Mouse (Mus musculus): ENCODE results near the gene Otc. TPM values are rescaled to one million over a fixed set of nuclear protein-coding genes. Genes with fewer than 3 reads are reported as not detected.

Otc gene
- polyA plus RNA-seq, 1 experiment from 2014 or later, result not detected

DNA sequence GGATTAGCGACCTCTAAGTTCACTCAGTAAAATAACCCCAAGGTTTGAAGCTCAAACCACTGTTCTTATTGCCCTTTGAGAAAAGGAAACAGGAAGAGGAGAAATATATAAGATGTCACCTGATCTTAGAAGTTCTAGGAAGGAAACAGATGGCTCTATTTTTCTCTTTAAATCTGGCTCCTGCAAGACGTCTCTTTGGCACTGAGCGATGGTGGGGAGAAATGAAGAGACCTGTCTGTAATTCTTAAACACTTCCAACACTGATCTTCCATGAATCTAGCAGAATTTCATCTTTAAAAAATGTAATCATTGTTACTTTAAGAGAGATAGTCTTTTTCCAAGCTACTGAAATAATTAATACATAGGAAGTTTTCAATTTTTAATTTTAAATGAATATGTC lies 16.2 kb downstream of the Otc start:
- Histone ChIP-seq H3K9me3 (replicated peaks) (no peaks in the 10 kb centered on the region), H3K4me1 (no peaks in the 10 kb centered on the region), H3K4me2 (replicated peaks) (no peak overlapping the region), H3K4me3 (replicated peaks) (no peak overlapping the region), H3K9ac (no peak overlapping the region), H3K27ac (replicated peaks) (no peak overlapping the region), H3K27me3 (no peaks in the 10 kb centered on the region), H3K36me3 (no peaks in the 10 kb centered on the region)
- ATAC-seq (ENCODE audit: insufficient number of reproducible peaks, low FRiP score, low TSS enrichment, low read depth), result no peak
- 73% methylated on average over 3 of the region's 3 CpGs for WGBS

GRCm38 (mm10) chrX:10268761-10269437 lies 16.8 kb downstream of the Otc start:
- H3K4me2 ChIP-seq (replicated peaks), result no peak overlapping the region
- WGBS, result 74% methylated on average over 4 of the region's 4 CpGs
- no peak overlapping the region for H3K9ac ChIP-seq
- H3K4me3 ChIP-seq (replicated peaks), result no peak overlapping the region
- H3K9me3 ChIP-seq (replicated peaks), result no peaks in the 10 kb centered on the region
- no peaks in the 10 kb centered on the region for H3K36me3 ChIP-seq
- no peaks in the 10 kb centered on the region for H3K4me1 ChIP-seq
- no peak for ATAC-seq (ENCODE audit: insufficient number of reproducible peaks, low FRiP score, low TSS enrichment, low read depth)
- no peaks in the 10 kb centered on the region for H3K27me3 ChIP-seq
- H3K27ac ChIP-seq (replicated peaks), result no peak overlapping the region

- no peak for ATAC-seq (ENCODE audit: insufficient number of reproducible peaks, low FRiP score, low TSS enrichment, low read depth)
- Histone ChIP-seq H3K4me1 (no peaks in the 10 kb centered on the region), H3K4me2 (replicated peaks) (no peak overlapping the region), H3K4me3 (replicated peaks) (no peak overlapping the region), H3K9me3 (replicated peaks) (no peaks in the 10 kb centered on the region), H3K27me3 (no peaks in the 10 kb centered on the region), H3K27ac (replicated peaks) (no peak overlapping the region), H3K36me3 (no peaks in the 10 kb centered on the region), H3K9ac (no peak overlapping the region)
- 89% methylated on average over 14 of the region's 14 CpGs for WGBS
Measured at GRCm38 (mm10) chrX:10297341-10297740, 45.2 kb downstream of the Otc start.

- WGBS, result 74% methylated on average over 4 of the region's 4 CpGs
- no peak overlapping the region for H3K27ac ChIP-seq (replicated peaks)
- no peaks in the 10 kb centered on the region for H3K4me1 ChIP-seq
- H3K9me3 ChIP-seq (replicated peaks), result no peaks in the 10 kb centered on the region
- no peak overlapping the region for H3K9ac ChIP-seq
- no peaks in the 10 kb centered on the region for H3K27me3 ChIP-seq
- ATAC-seq (ENCODE audit: insufficient number of reproducible peaks, low FRiP score, low TSS enrichment, low read depth), result no peak
- H3K36me3 ChIP-seq, result no peaks in the 10 kb centered on the region
- H3K4me2 ChIP-seq (replicated peaks), result no peak overlapping the region
- no peak overlapping the region for H3K4me3 ChIP-seq (replicated peaks)
Measured at GRCm38 (mm10) chrX:10318176-10318575, 66.1 kb downstream of the Otc start.

DNA sequence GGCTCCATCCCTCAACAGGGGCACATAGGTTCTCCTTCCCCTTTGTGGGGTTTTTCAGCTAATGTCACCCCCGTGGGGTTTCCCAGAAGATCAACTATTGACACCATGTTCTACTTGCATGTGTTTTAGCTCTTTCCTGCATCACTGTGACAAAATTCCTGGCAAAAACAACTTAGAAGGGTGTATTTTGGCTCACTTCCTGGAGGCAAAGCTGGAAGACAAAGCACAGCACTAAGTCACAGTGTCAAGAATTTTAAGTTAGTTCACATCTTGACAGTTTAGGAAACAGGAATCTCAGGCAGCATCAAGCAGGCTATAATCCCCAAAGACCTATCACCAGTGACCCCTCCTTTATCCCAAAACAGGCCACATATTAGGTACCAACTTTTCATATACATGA lies 78.1 kb downstream of the Otc start:
- no peaks in the 10 kb centered on the region for H3K4me1 ChIP-seq
- H3K4me3 ChIP-seq (replicated peaks), result no peak overlapping the region
- no peaks in the 10 kb centered on the region for H3K36me3 ChIP-seq
- 75% methylated on average over 1 of the region's 1 CpGs for WGBS
- ATAC-seq (ENCODE audit: insufficient number of reproducible peaks, low FRiP score, low TSS enrichment, low read depth), result no peak
- H3K27ac ChIP-seq (replicated peaks), result no peak overlapping the region
- no peaks in the 10 kb centered on the region for H3K9me3 ChIP-seq (replicated peaks)
- no peak overlapping the region for H3K4me2 ChIP-seq (replicated peaks)
- no peak overlapping the region for H3K9ac ChIP-seq
- H3K27me3 ChIP-seq, result no peaks in the 10 kb centered on the region

- Histone ChIP-seq H3K9me3 (replicated peaks) (no peaks in the 10 kb centered on the region), H3K27ac (replicated peaks) (no peak overlapping the region), H3K4me3 (replicated peaks) (no peak overlapping the region), H3K9ac (no peak overlapping the region), H3K36me3 (no peaks in the 10 kb centered on the region), H3K4me2 (replicated peaks) (no peak overlapping the region), H3K4me1 (no peaks in the 10 kb centered on the region), H3K27me3 (no peaks in the 10 kb centered on the region)
- ATAC-seq (ENCODE audit: insufficient number of reproducible peaks, low FRiP score, low TSS enrichment, low read depth), result no peak
- WGBS, result 88% methylated on average over 1 of the region's 1 CpGs
Measured at GRCm38 (mm10) chrX:10331749-10332148, 79.6 kb downstream of the Otc start.

- Histone ChIP-seq H3K36me3 (no peaks in the 10 kb centered on the region), H3K9me3 (replicated peaks) (no peaks in the 10 kb centered on the region), H3K27me3 (no peaks in the 10 kb centered on the region), H3K27ac (replicated peaks) (no peak overlapping the region), H3K4me1 (no peaks in the 10 kb centered on the region), H3K4me2 (replicated peaks) (no peak overlapping the region), H3K4me3 (replicated peaks) (no peak overlapping the region), H3K9ac (no peak overlapping the region)
- WGBS, result 21% methylated on average over 2 of the region's 2 CpGs
- no peak for ATAC-seq (ENCODE audit: insufficient number of reproducible peaks, low FRiP score, low TSS enrichment, low read depth)
Measured at GRCm38 (mm10) chrX:10336816-10337215, 84.7 kb downstream of the Otc start.

DNA sequence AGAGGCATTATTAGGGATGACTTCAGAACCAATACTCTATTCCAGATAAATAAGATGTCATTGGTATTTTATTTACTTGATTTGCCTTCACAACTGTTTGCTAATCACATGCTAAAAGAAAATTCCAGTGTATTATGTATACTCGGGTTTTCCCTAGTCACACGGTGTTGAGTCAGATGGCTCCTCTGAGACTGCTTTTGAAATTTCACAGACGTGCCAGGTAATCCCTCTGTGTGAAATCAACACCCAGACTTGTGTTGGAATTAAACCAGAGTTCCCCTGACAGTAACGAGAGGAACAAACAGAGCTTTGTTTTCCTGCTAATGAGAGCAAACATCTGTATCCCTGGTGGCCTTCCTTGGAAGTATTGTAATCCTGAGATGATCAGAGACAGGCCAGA lies 103.8 kb downstream of the Otc start:
- Histone ChIP-seq H3K9me3 (replicated peaks) (no peaks in the 10 kb centered on the region), H3K36me3 (no peaks in the 10 kb centered on the region), H3K27ac (replicated peaks) (no peak overlapping the region), H3K4me3 (replicated peaks) (no peak overlapping the region), H3K4me1 (no peaks in the 10 kb centered on the region), H3K4me2 (replicated peaks) (no peak overlapping the region), H3K9ac (no peak overlapping the region), H3K27me3 (no peaks in the 10 kb centered on the region)
- no peak for ATAC-seq (ENCODE audit: insufficient number of reproducible peaks, low FRiP score, low TSS enrichment, low read depth)
- 31% methylated on average over 4 of the region's 4 CpGs for WGBS

Other genes starting within 250 kb of the Otc start
- 81.3 and 97.7 TPM in 2 replicates for gene Srpx, start 134.6 kb upstream of the Otc start, polyA plus RNA-seq (2015; fragmentation: Nextera tagmentation; extraction: Ambion mirVana)
- gene Rpgr, start 35.4 kb upstream of the Otc start, polyA plus RNA-seq (2015; fragmentation: Nextera tagmentation; extraction: Ambion mirVana), result 13.7 and 15.6 TPM in 2 replicates
- gene Tspan7, start 232.9 kb downstream of the Otc start, polyA plus RNA-seq (2015; fragmentation: Nextera tagmentation; extraction: Ambion mirVana), result 78.3 and 85.2 TPM in 2 replicates